Mouse (Mus musculus) heart, embryonic 12.5 days (tissue): ENCODE results near the gene Rrp1. TPM values are rescaled to one million over a fixed set of nuclear protein-coding genes. Genes with fewer than 3 reads are reported as not detected.
"Not testable (repeated sequence)": the region's sequence is repeated elsewhere in the genome, so short reads cannot be mapped to it uniquely, and the experiment has no call there.

ENCODE experiments used
- ATAC-seq: fragments of 200-750 bp; cut with Nextera tagmentation; 2 replicates; pipeline ENCODE4 v1.8.0; 2017; ENCODE audit warnings: moderate TSS enrichment, moderate library complexity; ENCODE audit not compliant: insufficient number of reproducible peaks, low FRiP score
- H3K27ac ChIP-seq: fragments of 300-500 bp; sonication (generic); 2 replicates; pipeline ENCODE4 v1.5.1; 2016; ENCODE audit warnings: mild to moderate bottlenecking, moderate library complexity; ENCODE audit not compliant: poor library complexity, severe bottlenecking
- H3K27me3 ChIP-seq: fragments of 300-500 bp; sonication (generic); replicated peaks from 2 replicates; pipeline ENCODE4 v1.6.1; 2016; ENCODE audit warnings: mild to moderate bottlenecking, moderate library complexity
- H3K36me3 ChIP-seq: fragments of 300-500 bp; sonication (generic); 2 replicates; pipeline ENCODE4 v1.6.1; 2016; ENCODE audit warnings: mild to moderate bottlenecking, moderate library complexity
- H3K4me1 ChIP-seq: fragments of 300-500 bp; sonication (generic); replicated peaks from 2 replicates; pipeline ENCODE4 v1.6.1; 2016; ENCODE audit warnings: mild to moderate bottlenecking
- H3K4me2 ChIP-seq: fragments of 300-500 bp; sonication (generic); 2 replicates; pipeline ENCODE4 v1.6.1; 2016; ENCODE audit warnings: mild to moderate bottlenecking, moderate library complexity
- H3K4me3 ChIP-seq: fragments of 300-500 bp; sonication (generic); 2 replicates; pipeline ENCODE4 v1.5.1; 2016; ENCODE audit warnings: mild to moderate bottlenecking
- H3K9ac ChIP-seq: fragments of 300-500 bp; sonication (generic); 2 replicates; pipeline ENCODE4 v1.6.1; 2016; ENCODE audit warnings: mild to moderate bottlenecking, moderate library complexity
- H3K9me3 ChIP-seq: fragments of 300-500 bp; sonication (generic); replicated peaks from 2 replicates; pipeline ENCODE4 v1.6.1; 2016; ENCODE audit warnings: mild to moderate bottlenecking, moderate library complexity
- WGBS: fragments of 180-500 bp; shearing (Covaris S2); methylation state at CpG from one replicate; pipeline ENCODE4 v1.1.7; 2016; 5-methylcytosine and 5-hydroxymethylcytosine counted together
- polyA plus RNA-seq: library from polyadenylated mRNA; unstranded; fragments of >200 nt; fragmentation: Nextera tagmentation; extraction: Ambion mirVana; gene quantifications from 2 replicates; pipeline ENCODE4 v1.2.1, GENCODE M21; 2016

Rrp1 gene
- polyA plus RNA-seq, 1 experiment from 2014 or later, result 232 TPM

- Histone ChIP-seq H3K27ac (peak within 1 kb of the TSS; percentile 52), H3K4me3 (peak within 1 kb of the TSS; percentile 65), H3K36me3 (peaks cover 21% of the 10 kb centered on the region), H3K9ac (peak within 1 kb of the TSS; percentile 83), H3K4me2 (peak within 1 kb of the TSS; percentile 83), H3K4me1 (peaks cover 12% of the 10 kb centered on the region), H3K27me3 (no peaks in the 10 kb centered on the region), H3K9me3 (no peaks in the 10 kb centered on the region)
- ATAC-seq, result peak; percentile 94
- WGBS, result 1% methylated on average over 40 of the region's 40 CpGs
Observed at GRCm38 (mm10) chr10:78425181-78426041, 12.6 kb upstream of the Rrp1 start, which contains the start of gene Cstb. Cstb (plus strand) TSS chr10:78425669.

DNA sequence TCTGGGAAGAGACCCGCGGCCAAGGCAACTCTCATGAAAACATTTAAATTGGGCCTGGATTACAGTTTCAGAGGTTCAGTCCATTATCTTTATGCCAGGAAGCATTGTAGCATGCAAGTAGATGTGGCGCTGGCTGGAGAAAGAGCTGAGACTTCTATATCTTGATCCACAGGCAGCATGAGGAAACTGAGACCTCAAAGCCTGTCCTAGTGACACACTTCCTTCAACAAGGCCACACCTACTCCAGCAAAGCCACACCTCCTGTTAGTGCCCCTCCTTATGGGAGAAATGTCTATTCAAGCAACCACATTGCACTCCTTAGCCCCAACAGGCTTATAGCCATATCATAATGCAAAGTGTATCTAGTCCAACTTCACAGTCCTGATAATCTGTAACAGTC is 9.8 kb upstream of the Rrp1 start:
- no peak for ATAC-seq
- H3K4me3 ChIP-seq, result no peak overlapping the region
- H3K27me3 ChIP-seq, result no peaks in the 10 kb centered on the region
- H3K4me1 ChIP-seq, result peaks cover 12% of the 10 kb centered on the region
- H3K27ac ChIP-seq, result no peak overlapping the region
- no peak overlapping the region for H3K4me2 ChIP-seq
- no peak overlapping the region for H3K9ac ChIP-seq
- H3K9me3 ChIP-seq, result no peaks in the 10 kb centered on the region
- 84% methylated on average over 3 of the region's 3 CpGs for WGBS
- peaks cover 7% of the 10 kb centered on the region for H3K36me3 ChIP-seq

GRCm38 (mm10) chr10:78420929-78421328 is 8.1 kb upstream of the Rrp1 start:
- no peaks in the 10 kb centered on the region for H3K9me3 ChIP-seq
- H3K36me3 ChIP-seq, result no peaks in the 10 kb centered on the region
- peaks cover 5% of the 10 kb centered on the region for H3K4me1 ChIP-seq
- H3K9ac ChIP-seq, result no peak overlapping the region
- 80% methylated on average over 2 of the region's 2 CpGs for WGBS
- ATAC-seq, result no peak
- no peak overlapping the region for H3K4me3 ChIP-seq
- H3K27ac ChIP-seq, result no peak overlapping the region
- H3K27me3 ChIP-seq, result no peaks in the 10 kb centered on the region
- H3K4me2 ChIP-seq, result no peak overlapping the region

GRCm38 (mm10) chr10:78418791-78419190 is 5.9 kb upstream of the Rrp1 start:
- ATAC-seq, result no peak
- H3K9me3 ChIP-seq, result no peaks in the 10 kb centered on the region
- no peaks in the 10 kb centered on the region for H3K27me3 ChIP-seq
- WGBS, result 85% methylated on average over 2 of the region's 2 CpGs
- H3K9ac ChIP-seq, result no peak overlapping the region
- H3K36me3 ChIP-seq, result no peaks in the 10 kb centered on the region
- no peak overlapping the region for H3K4me3 ChIP-seq
- no peak overlapping the region for H3K4me2 ChIP-seq
- H3K4me1 ChIP-seq, result no peaks in the 10 kb centered on the region
- no peak overlapping the region for H3K27ac ChIP-seq

DNA sequence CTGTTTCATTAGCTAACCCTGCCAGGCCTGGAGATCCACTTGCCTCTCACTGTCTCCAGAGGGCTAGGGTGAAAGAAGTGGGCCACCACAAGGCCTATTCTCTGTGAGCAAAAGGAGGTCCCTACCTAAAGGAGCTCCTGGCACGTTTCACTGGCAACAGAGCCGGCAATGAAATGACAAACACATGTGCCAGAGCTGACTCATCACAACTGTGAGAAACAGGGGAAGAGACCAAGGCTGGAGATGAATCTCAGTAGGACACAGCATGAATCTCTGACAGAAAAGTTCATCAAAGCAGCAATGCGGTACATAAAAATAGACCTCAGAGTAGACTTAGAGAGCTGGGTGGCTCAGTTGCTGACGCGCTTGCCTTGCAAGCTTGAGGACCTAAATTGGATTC is 5.0 kb upstream of the Rrp1 start:
- Histone ChIP-seq H3K4me2 (no peak overlapping the region), H3K27ac (no peak overlapping the region), H3K9ac (no peak overlapping the region), H3K4me3 (no peak overlapping the region), H3K27me3 (no peaks in the 10 kb centered on the region), H3K9me3 (no peaks in the 10 kb centered on the region), H3K36me3 (no peaks in the 10 kb centered on the region), H3K4me1 (no peaks in the 10 kb centered on the region)
- no peak for ATAC-seq
- 56% methylated on average over 5 of the region's 5 CpGs for WGBS

DNA sequence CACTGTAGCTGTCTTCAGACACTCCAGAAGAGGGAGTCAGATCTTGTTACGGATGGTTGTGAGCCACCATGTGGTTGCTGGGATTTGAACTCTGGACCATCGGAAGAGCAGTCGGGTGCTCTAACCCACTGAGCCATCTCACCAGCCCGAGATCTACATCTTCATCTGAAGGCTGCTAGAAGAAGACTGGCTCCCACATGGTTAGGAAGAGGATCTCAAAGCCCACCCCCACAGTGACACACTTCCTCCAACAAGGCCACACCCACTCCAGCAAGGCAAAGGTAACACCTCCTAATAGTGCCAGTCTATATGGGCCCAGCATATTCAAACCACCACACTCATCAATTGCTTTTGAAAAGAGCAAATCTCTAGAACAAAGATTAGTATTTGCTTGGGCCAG is 2.1 kb upstream of the Rrp1 start:
- WGBS, result 72% methylated on average over 3 of the region's 4 CpGs
- H3K4me2 ChIP-seq, H3K27ac ChIP-seq, H3K9me3 ChIP-seq, H3K27me3 ChIP-seq, ATAC-seq, H3K9ac ChIP-seq, H3K4me3 ChIP-seq, H3K4me1 ChIP-seq: not testable (repeated sequence)
- peaks cover 11% of the 10 kb centered on the region for H3K36me3 ChIP-seq

DNA sequence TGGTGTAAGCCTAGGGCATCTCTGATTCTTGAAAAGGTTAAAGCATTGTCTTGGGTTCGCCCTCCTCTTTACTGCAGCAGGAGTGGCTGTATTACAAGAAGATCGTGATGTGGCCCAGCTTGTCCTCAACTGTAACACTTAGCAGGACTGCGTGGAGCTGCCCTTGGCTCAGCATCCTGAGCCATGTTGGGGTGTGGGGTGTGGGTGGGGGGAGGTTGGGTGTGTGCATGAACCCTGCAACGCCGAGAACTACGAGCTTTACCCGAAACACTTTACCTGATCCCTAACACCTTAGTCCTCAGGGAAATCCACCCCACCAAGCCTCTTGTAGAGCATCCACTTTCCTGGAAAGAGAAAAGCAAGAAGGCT is 293 bp upstream of the Rrp1 start:
- Histone ChIP-seq H3K4me3 (peak overlapping the region; percentile 79), H3K27me3 (no peaks in the 10 kb centered on the region), H3K36me3 (peaks cover 29% of the 10 kb centered on the region), H3K9ac (peak overlapping the region; percentile 91), H3K4me2 (peak overlapping the region; percentile 90), H3K4me1 (peaks cover 9% of the 10 kb centered on the region), H3K9me3 (no peaks in the 10 kb centered on the region), H3K27ac (no peak overlapping the region)
- peak; percentile 26 for ATAC-seq
- WGBS, result 49% methylated on average over 7 of the region's 7 CpGs

DNA sequence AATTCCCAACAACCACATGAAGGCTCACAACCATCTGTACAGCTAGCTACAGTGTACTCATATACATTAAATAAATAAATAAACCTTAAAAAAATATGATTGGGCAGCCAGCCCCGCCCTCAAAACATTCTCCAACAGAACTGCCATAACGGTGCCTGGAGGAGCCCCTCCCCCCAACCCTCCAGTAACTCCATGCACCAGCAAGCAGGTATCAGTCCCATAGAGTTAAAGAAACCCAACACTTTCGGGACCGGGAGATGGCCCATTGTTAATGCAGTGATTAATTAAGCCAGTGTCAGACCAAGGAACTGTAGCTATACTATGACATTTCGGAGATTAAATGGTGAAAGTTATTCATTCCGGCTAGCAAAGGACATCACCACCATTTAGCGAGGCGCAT is 992 bp downstream of the Rrp1 start:
- ATAC-seq, result no peak
- peak overlapping the region; percentile 91 for H3K9ac ChIP-seq
- H3K27ac ChIP-seq, result peak overlapping the region; percentile 78; the same call in 1 of the 2 replicates
- H3K27me3 ChIP-seq, result no peaks in the 10 kb centered on the region
- H3K9me3 ChIP-seq, result no peaks in the 10 kb centered on the region
- peak overlapping the region; percentile 79 for H3K4me3 ChIP-seq
- H3K36me3 ChIP-seq, result peaks cover 40% of the 10 kb centered on the region
- WGBS, result 14% methylated on average over 8 of the region's 8 CpGs
- H3K4me2 ChIP-seq, result peak overlapping the region; percentile 90
- H3K4me1 ChIP-seq, result peaks cover 9% of the 10 kb centered on the region

DNA sequence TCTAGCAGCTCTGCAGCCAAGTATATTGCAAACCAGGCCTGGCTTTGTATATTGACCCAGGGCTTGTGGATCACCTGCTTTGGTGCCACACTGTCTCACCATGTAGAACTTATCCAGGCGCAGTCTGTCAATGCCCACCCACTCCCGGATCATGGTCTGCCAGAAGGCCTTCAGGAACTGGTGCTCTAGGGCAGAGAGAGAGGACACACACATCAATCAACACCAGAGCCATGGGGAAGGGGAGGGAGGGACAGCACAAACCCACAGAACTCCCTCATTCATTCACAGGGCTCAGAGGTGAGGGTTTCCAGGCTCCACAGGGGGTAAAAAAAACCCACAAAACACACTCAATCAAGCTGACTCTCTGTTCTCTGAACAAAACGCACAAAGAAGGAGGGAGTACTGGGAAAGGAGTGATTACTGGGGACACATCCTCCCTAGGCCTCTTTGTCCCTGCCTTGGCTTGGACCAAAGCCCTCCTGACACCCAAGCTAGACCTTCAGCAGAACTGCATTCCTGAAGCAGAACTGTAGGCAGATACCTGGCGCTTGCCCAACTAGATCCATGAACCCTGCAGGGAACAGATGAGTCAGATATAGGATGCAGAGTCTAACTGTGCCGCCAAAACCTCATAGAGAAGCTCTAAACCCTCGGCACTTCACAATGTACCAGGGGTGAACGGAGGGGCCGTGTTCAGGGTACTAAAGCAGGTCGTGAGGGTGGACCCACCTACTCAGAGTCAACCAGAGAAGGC is 3.6 kb downstream of the Rrp1 start:
- no peak overlapping the region for H3K27ac ChIP-seq
- ATAC-seq, result no peak
- no peaks in the 10 kb centered on the region for H3K27me3 ChIP-seq
- H3K4me2 ChIP-seq, result no peak overlapping the region
- 88% methylated on average over 9 of the region's 9 CpGs for WGBS
- peaks cover 9% of the 10 kb centered on the region for H3K4me1 ChIP-seq
- H3K4me3 ChIP-seq, result no peak overlapping the region
- no peaks in the 10 kb centered on the region for H3K9me3 ChIP-seq
- no peak overlapping the region for H3K9ac ChIP-seq
- H3K36me3 ChIP-seq, result peaks cover 65% of the 10 kb centered on the region

- Histone ChIP-seq H3K36me3 (peaks cover 86% of the 10 kb centered on the region), H3K9ac (no peak overlapping the region), H3K9me3 (no peaks in the 10 kb centered on the region), H3K4me2 (no peak overlapping the region), H3K4me3 (no peak overlapping the region), H3K4me1 (peaks cover 9% of the 10 kb centered on the region), H3K27ac (no peak overlapping the region), H3K27me3 (no peaks in the 10 kb centered on the region)
- 84% methylated on average over 4 of the region's 4 CpGs for WGBS
- no peak for ATAC-seq
Observed at GRCm38 (mm10) chr10:78407132-78407531, 5.7 kb downstream of the Rrp1 start.

DNA sequence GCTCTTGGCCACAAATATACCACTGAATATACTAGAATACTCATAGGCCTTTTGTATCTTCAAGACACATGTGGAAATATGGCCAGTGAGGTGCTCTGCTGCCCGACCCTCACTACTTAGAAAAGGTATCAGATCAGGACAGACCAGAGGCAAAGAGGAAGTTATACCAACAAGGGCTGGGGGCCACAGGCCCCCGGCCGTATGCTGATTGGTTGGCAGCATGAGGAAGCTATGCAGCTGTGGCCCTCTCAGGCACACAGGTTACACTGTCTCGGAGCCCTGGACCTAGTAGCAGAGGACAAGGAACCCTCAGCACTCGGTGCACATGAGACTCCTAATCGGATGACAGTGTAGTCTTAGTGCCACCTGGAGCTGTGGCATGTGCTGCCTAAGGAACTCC is 6.7 kb downstream of the Rrp1 start:
- H3K9me3 ChIP-seq, result no peaks in the 10 kb centered on the region
- H3K27ac ChIP-seq, result no peak overlapping the region
- 97% methylated on average over 6 of the region's 6 CpGs for WGBS
- no peak overlapping the region for H3K4me3 ChIP-seq
- no peaks in the 10 kb centered on the region for H3K27me3 ChIP-seq
- no peak overlapping the region for H3K9ac ChIP-seq
- no peak overlapping the region for H3K4me2 ChIP-seq
- peaks cover 2% of the 10 kb centered on the region for H3K4me1 ChIP-seq
- ATAC-seq, result no peak
- H3K36me3 ChIP-seq, result peaks cover 95% of the 10 kb centered on the region
